Mouse (Mus musculus) heart, adult 2 months (tissue): ENCODE data around the gene Fam57b.
A peak's percentile ranks its signal among the peaks of the same experiment; 100 is the strongest.

Source experiments
- CTCF ChIP-seq: fragments of 200-600 bp; IDR thresholded peaks from 2 replicates; pipeline ENCODE4 v1.8.1; 2022; ENCODE audit warnings: antibody characterized with exemption, mild to moderate bottlenecking, moderate library complexity
- EP300 ChIP-seq: fragments of 200-500 bp; IDR thresholded peaks from 2 replicates; pipeline ENCODE4 v1.6.1; 2011; ENCODE audit warnings: low read depth, low read length, control low read depth; ENCODE audit not compliant: insufficient read depth
- POLR2A ChIP-seq: fragments of 200-500 bp; IDR thresholded peaks from 2 replicates; pipeline ENCODE4 v1.6.1; 2011; ENCODE audit warnings: mild to moderate bottlenecking, low read depth, low read length, control low read depth; ENCODE audit not compliant: insufficient read depth

GRCm38 (mm10) chr7:126776598-126777057 lies 20.8 kb upstream of the Fam57b start, which contains the start of gene Ypel3:
- TF ChIP-seq CTCF (no peak), EP300 (0 out of 2 replicates have a peak, but pooled peaks have one; percentile 61), POLR2A (peak; percentile 84)
